Mouse (Mus musculus) bone marrow macrophage, adult 2 months (primary cell): ENCODE measurements around the gene Tspyl3. TPM values are rescaled to one million over a fixed set of nuclear protein-coding genes. Genes with fewer than 3 reads are reported as not detected.
A peak's percentile ranks its signal among the peaks of the same experiment; 100 is the strongest.

Experiments
- H3K27ac ChIP-seq: 2 replicates; pipeline ENCODE4 v1.5.1; 2012; ENCODE audit warnings: low read depth, low read length; ENCODE audit not compliant: insufficient read depth
- H3K4me1 ChIP-seq: 2 replicates; pipeline ENCODE4 v1.6.1; 2012; ENCODE audit warnings: low read length; ENCODE audit not compliant: control insufficient read depth, insufficient read depth
- H3K4me3 ChIP-seq: 2 replicates; pipeline ENCODE4 v1.5.1; 2012; ENCODE audit warnings: mild to moderate bottlenecking, low read length, moderate library complexity; ENCODE audit not compliant: insufficient read depth
- CTCF ChIP-seq: IDR thresholded peaks from 2 replicates; pipeline ENCODE4 v1.5.1; 2012; ENCODE audit warnings: low read depth, mild to moderate bottlenecking, low read length, moderate library complexity
- POLR2A ChIP-seq: IDR thresholded peaks from 2 replicates; pipeline ENCODE4 v1.6.1; 2012; ENCODE audit warnings: mild to moderate bottlenecking, low read depth, low read length, borderline replicate concordance
- polyA plus RNA-seq: library from polyadenylated mRNA; stranded (reverse); fragments of >200 nt; gene quantifications from 2 replicates; pipeline ENCODE4 v1.2.4, GENCODE M21; 2012; ENCODE audit not compliant: missing spikeins, insufficient read depth, insufficient read length

Gene Tspyl3
- polyA plus RNA-seq, 1 experiment: 10.2 TPM

DNA sequence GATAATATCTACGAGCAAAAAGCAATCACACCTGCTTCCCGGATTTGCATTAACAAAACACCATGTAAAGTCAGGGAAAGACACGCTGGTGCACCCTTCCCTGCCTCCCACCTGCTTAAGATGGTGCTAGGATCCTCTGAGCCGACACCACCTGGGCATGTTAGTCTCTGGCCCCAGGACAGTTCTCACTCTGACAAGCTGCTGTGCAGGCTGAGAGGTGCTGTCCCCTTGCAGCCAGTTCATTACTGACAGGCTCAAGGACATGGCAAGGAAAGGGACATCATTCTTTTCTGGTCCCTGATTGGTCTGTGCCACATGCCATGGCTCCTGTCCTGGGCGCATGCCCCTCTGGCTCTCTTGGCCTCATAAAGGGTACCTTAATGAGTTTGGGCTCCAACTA lies 3.3 kb upstream of the Tspyl3 start:
- peaks cover 6% of the 10 kb centered on the region for H3K4me1 ChIP-seq
- no peak overlapping the region for H3K4me3 ChIP-seq
- H3K27ac ChIP-seq: no peak overlapping the region
- TF ChIP-seq POLR2A: no peak
- no peak for TF ChIP-seq CTCF

DNA sequence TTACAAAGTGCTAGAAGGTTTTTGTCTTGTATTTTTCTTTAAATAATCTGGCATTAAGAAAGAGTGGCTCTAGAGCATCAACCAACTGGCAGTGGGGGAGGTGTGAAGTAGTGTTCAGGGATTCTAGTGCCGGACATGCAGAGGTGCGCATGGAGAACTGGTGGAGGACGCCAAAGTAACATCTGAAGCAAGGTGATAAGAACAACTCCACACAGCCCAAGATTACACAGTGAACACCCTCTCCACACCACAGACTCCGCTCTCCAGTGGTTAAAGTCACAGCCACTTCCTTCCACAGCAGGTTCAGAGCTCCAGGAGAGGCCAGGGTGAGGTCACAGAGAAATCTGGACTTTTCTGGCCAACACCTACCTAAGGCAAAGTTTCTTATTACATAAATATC lies 2.7 kb upstream of the Tspyl3 start:
- Histone ChIP-seq H3K4me1 (peaks cover 5% of the 10 kb centered on the region; the same call in 1 of the 2 replicates), H3K4me3 (no peak overlapping the region), H3K27ac (no peak overlapping the region)
- TF ChIP-seq POLR2A: no peak
- no peak for TF ChIP-seq CTCF

DNA sequence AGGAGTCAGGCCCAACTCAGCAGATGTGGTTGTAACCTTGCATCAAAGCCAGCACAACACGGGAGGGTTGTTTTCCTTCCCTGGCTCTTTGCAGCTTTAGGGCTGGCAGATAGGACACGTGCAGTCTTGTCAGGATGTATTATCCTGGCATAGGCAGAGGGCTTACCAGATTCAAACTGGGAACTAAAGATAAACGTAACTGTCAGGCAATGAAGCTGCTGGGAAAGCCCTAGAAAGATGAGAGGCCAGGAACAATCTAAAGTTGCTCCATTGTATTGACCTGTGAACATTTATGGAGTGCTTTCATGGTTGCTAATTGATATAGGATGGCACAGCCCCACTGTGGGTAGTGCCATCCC lies 333 bp upstream of the Tspyl3 start:
- TF ChIP-seq POLR2A (no peak), CTCF (no peak)
- Histone ChIP-seq H3K4me3 (peak overlapping the region; percentile 68), H3K4me1 (peaks cover 13% of the 10 kb centered on the region), H3K27ac (no peak overlapping the region)

DNA sequence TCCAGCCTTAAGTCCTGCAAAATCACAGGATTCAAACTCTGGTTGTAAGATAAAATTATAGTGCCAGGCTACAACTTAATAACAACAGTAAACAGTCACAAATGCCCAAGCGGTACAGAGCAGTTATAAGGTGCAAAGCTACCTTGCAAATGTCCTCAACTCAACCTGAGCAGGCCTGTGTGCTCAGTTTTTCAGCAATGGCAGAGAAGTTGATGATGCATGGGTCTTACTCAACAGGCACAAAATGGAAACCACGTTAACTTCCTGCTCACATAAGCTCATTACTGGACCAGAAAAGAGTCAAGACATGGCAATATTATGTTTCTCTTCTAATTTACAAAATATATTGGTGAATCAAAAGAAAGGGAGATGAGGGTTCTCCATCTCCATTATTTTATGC lies 2.7 kb downstream of the Tspyl3 start:
- TF ChIP-seq CTCF (no peak), POLR2A (no peak)

DNA sequence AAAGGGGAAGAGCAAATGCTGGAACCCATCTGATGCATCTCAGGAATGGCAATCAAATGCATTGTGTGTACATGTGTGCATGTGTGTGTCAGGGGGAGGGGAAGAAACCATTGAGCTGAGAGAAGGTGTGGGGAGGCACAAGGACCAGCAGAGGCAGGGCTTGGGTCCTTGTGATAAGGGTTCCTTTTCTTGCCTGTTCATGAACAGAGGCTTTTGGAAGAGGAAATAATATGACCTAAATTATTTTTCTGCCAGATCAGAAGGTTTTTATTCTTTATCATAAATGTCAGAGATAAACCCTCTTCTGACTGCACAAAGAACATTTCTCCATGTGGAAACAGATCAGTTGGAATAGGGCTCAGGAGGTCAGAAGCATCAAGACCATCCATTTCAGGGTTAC lies 3.1 kb downstream of the Tspyl3 start:
- no peak overlapping the region for H3K27ac ChIP-seq
- no peak overlapping the region for H3K4me3 ChIP-seq
- peaks cover 22% of the 10 kb centered on the region for H3K4me1 ChIP-seq
- TF ChIP-seq POLR2A (no peak), CTCF (no peak)

More for the DNA sequence above, 2.7 kb downstream of the Tspyl3 start:
- Histone ChIP-seq H3K27ac (no peak overlapping the region), H3K4me3 (no peak overlapping the region), H3K4me1 (peaks cover 22% of the 10 kb centered on the region)

DNA sequence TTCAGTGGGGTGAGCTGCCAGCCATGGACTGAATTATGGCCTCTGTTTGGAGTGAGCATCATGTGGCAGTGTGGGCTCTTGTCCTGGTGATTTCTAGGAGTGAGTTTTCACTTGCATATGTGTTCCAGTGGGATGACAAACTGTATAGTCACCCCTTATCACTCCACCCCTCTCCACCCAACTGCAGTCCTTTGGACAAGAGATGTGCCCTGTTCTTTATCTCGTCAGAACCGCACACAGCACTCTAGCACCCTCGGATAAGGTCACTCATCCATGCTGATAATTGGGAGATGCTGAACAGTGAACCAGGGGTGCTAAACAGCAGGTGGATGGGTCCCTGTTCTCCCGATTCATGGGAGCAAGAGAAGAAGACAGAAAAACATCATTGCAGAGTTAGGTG lies 3.6 kb downstream of the Tspyl3 start:
- Histone ChIP-seq H3K27ac (no peak overlapping the region), H3K4me3 (no peak overlapping the region), H3K4me1 (peaks cover 26% of the 10 kb centered on the region)
- TF ChIP-seq POLR2A (no peak), CTCF (no peak)

DNA sequence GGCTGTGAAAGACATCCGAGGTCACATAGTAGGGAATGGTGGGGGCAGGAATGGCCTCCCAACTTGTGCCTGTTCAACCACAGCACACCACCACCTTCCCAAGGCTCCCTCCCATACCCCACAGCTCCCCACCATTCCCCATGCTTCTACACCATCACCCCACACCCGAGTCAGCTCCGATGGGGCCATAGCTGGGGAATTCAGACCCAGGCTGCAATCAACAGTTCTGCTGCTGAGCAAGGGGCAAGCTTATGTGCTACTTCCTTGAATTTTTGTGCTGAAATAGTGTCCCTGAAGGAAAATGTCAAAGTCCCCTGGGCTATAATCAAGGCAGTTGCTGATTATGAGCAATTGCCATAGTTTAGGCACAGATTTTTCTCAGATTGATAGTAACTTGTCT lies 6.7 kb downstream of the Tspyl3 start:
- Histone ChIP-seq H3K4me1 (peaks cover 44% of the 10 kb centered on the region), H3K4me3 (no peak overlapping the region), H3K27ac (no peak overlapping the region)
- TF ChIP-seq POLR2A: no peak
- TF ChIP-seq CTCF: no peak

DNA sequence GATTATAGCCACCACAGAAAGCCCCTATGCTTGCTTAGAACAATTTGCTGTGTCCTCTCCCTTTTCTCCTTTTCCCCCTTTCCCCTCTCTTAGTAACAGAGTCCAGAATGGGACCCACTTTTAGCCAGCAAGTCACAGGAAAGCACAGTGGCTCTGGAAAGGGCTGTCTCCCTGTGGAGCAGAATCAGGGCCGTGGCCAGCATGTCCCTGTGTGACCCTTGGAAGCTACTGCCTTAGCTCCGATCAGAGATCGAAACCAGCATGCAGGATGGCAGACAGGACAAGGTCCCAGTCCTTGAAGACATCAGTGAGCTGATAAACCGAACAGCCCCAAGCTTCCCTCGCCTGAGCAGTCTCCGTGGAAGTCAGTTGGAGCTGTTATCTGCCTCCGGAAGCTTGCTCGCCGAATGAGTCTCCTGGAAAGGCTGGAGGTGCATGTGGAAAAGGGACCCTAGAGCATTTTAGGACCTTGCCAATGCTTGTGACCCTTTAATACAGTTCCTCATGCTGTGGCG lies 7.4 kb downstream of the Tspyl3 start:
- no peak overlapping the region for H3K27ac ChIP-seq
- TF ChIP-seq CTCF (no peak), POLR2A (no peak)
- no peak overlapping the region for H3K4me3 ChIP-seq
- peaks cover 48% of the 10 kb centered on the region for H3K4me1 ChIP-seq

DNA sequence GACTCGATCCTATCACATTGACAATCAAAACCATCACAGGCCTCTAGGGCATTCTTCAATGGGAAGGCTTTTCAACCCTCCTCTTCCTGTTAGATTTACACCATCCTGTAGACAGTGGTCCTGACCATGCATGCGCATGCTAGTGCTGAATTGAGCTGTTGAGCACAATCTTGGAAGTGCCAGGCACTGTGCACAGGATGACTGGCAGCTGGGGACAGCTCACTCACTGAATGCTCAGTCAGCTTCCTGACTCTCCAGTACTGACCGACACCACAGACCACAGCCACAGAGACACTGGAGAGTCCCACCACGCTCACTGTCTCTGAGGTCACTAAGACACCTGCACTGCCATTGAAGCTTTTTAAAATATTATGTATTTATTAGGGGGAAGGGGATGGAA lies 9.8 kb downstream of the Tspyl3 start:
- TF ChIP-seq CTCF: no peak
- TF ChIP-seq POLR2A: no peak
- Histone ChIP-seq H3K27ac (peak overlapping the region; percentile 96), H3K4me3 (no peak overlapping the region), H3K4me1 (peaks cover 40% of the 10 kb centered on the region)

DNA sequence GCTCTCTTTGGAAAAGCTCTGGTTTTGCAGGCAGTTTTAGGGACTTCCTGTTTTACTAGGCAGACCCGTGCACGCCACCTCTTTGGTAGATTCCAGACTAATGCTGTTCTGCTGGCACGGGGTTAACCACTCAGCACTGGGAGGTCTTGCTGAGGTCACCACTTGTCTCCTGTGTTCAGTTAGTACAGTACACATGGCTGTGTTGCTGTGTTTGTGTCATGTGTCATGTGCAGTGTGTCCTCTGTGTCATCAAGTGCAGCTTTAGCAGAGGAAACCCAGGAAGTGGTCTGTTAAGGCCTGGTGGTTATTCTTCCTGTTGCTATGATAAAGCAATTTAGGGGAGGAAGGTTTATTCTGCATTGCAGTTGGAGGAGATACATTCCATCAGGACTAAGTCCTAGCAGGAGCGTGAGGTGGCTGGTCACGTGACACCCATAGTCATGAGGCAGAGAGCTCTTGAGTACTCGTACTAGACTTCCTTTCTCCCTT lies 10.4 kb downstream of the Tspyl3 start:
- Histone ChIP-seq H3K4me3 (no peak overlapping the region), H3K27ac (peak overlapping the region; percentile 96), H3K4me1 (peaks cover 40% of the 10 kb centered on the region)
- TF ChIP-seq CTCF (no peak), POLR2A (no peak)

DNA sequence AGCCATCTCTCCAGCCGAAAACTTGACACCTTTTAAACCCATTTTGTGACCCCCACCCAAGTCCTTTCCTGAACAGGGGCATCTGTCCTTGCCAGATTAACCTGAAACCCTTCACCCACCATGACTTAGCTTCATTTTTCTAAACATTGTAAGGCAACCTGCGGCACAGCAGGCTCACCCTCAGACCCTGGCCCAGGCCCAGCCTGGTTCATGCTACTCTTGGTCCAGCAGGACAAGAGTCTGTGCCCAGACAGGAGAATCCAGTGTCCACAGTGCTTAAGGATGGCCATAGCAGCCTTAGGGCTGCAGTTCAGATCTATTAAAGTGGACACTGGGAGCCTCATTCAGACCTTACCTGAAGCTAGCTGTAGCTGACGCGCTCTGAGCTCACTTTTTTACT lies 11.9 kb downstream of the Tspyl3 start:
- no peak overlapping the region for H3K4me3 ChIP-seq
- no peak for TF ChIP-seq CTCF
- no peak for TF ChIP-seq POLR2A
- peak overlapping the region; percentile 41 for H3K27ac ChIP-seq
- H3K4me1 ChIP-seq: peaks cover 39% of the 10 kb centered on the region
